Mouse (Mus musculus) pancreas, adult 10 weeks (tissue): ENCODE data around the gene Mapk8ip2. TPM values are rescaled to one million over a fixed set of nuclear protein-coding genes. Genes with fewer than 3 reads are reported as not detected.

Experiments used
- polyA plus RNA-seq: library from polyadenylated mRNA; stranded (reverse); fragments of 350-450 nt; fragmentation: Illumina TruSeq; extraction: RNeasy Lipid Tissue Mini Kit (QIAGEN cat#74804); gene quantifications from one replicate; pipeline ENCODE4 v1.2.3, GENCODE M21; 2015; ENCODE audit warnings: low read depth, low replicate concordance; ENCODE audit not compliant: insufficient read depth

The Mapk8ip2 gene
- 3.7 TPM for polyA plus RNA-seq

DNA sequence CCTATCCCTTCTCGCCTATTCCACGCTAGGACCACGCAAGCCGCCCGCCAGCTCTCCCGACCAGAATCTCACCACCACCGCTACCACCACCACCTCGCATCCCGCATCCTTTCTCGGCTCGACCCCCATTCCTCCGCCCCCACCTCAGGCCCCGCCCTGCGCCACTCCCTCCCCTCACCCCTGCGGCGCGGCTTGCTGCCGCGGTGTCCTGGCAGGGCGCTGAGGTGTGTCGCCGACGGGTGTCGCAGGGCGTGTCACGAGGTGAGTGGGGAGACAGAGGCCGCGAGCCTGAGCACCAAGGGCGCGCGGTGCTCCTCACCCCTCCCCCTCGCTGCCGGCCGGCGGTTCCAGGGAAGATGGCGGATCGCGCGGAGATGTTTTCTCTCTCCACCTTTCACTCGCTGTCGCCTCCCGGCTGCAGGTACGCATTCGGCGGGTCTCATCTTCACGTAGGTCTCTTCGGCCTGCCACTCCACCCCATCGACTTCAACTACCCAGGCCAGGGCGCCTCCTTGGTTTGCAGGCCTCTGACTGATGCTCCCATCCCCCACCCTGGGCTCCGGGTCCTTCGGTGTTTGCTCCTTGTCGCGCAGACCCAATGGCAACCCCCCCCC, at the start of gene Mapk8ip2:
Gene Mapk8ip2 (plus strand): TSS at position 49 of the 614 bp plus-strand sequence.

DNA sequence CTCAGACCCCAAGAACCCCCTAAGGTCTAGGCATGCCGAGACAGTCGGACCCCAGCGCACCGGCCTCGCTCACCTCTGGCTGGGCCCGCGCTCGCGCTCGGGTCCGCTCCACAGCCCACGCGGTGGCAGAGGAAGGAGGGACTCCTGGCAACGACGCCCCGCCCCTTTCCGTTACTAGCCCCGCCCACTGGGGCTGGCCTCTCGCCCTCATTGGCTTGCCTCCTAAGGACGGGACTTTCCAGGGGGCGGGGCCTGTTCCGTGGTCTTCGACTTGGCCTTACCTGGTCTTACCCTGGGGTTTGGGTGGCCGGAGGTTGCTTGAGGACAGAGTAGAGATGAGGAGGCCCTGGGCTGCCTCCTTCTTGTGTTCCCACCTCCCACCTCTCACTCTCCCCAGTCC, 43.6 kb upstream of the Mapk8ip2 start, which contains the start of gene Syce3:
Gene Syce3 (minus strand): TSS at position 386 of the 400 bp plus-strand sequence.

DNA sequence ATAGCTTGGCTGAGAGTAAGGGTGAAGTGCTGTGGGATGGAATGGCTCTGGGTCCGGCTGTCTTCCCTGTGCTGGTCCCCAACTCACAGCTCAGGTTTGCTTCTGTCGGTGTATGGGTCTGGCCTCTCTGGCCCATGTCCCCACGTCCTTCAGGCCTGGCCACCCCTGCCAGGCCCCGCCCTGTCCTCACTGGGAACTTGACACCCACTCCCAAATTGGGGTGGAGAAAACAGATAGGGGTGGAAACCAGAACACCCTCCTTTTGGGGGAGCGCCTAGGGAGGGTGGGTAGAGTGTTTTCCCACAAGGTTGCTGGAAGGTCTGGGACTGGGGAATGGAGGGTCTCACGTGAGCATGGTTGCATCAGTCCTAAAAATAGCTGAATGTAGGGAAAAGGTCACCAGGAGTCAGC, 28.0 kb upstream of the Mapk8ip2 start, which contains the start of gene Cpt1b:
Gene Cpt1b (minus strand): TSS at position 153 of the 411 bp plus-strand sequence.

GRCm38 (mm10) chr15:89429352-89430221, 24.1 kb upstream of the Mapk8ip2 start, which contains the start of the genes C730034F03Rik, Gm44502 and Chkb:
Gene C730034F03Rik (plus strand): TSS chr15:89429589.
Gene Gm44502 (minus strand): TSS chr15:89429696.
Gene Chkb (minus strand): TSS chr15:89429908.

DNA sequence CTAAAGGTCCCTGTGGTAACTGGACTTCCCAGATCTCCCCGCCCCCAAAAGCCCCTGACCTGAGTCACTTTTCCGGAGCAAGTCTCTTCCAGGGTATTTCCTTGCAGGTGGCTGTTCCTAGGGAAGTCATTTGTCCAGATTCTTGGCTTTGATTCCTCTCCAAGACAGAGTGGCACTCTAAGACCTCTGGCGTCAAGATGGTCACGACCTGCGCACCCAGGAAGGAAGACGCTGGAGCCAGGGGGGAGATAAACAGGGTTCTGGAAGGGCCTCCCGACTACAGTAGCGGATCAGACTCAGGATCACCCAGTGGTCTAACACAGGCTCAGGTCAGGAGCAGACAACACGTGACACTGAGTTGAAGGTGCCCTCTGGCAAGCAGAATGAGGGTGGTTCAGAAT, 23.4 kb downstream of the Mapk8ip2 start, which contains the start of gene Arsa:
Gene Arsa (minus strand): TSS at position 335 of the 401 bp plus-strand sequence.

GRCm38 (mm10) chr15:89498961-89499688, 45.4 kb downstream of the Mapk8ip2 start, which contains the start of gene Shank3:
Gene Shank3 (plus strand): TSS chr15:89499623.

Other genes starting within 250 kb of the Mapk8ip2 start
- gene Ppp6r2, start 242.4 kb upstream of the Mapk8ip2 start, polyA plus RNA-seq, result 9.9 TPM
- 60.0 TPM for gene Sbf1, start 138.6 kb upstream of the Mapk8ip2 start, polyA plus RNA-seq
- gene Adm2, start 131.2 kb upstream of the Mapk8ip2 start, polyA plus RNA-seq, result 5.9 TPM
- gene Miox, start 119.5 kb upstream of the Mapk8ip2 start, polyA plus RNA-seq, result 1.4 TPM
- gene Lmf2, start 98.3 kb upstream of the Mapk8ip2 start, polyA plus RNA-seq, result 18.2 TPM
- gene Ncaph2, start 98.2 kb upstream of the Mapk8ip2 start, polyA plus RNA-seq, result 17.1 TPM
- 2.7 TPM for gene Sco2, start 80.1 kb upstream of the Mapk8ip2 start, polyA plus RNA-seq
- gene Tymp, start 76.9 kb upstream of the Mapk8ip2 start, polyA plus RNA-seq, result not detected
- 1.9 TPM for gene Odf3b, start 74.6 kb upstream of the Mapk8ip2 start, polyA plus RNA-seq
- gene Klhdc7b, start 69.0 kb upstream of the Mapk8ip2 start, polyA plus RNA-seq, result not detected
- gene Syce3, start 43.4 kb upstream of the Mapk8ip2 start, polyA plus RNA-seq, result not detected
- 2.1 TPM for gene Cpt1b, start 28.1 kb upstream of the Mapk8ip2 start, polyA plus RNA-seq
- gene C730034F03Rik, start 24.3 kb upstream of the Mapk8ip2 start, polyA plus RNA-seq, result not detected
- gene Gm44502, start 24.2 kb upstream of the Mapk8ip2 start, polyA plus RNA-seq, result 0.54 TPM
- 86.9 TPM for gene Chkb, start 24.0 kb upstream of the Mapk8ip2 start, polyA plus RNA-seq
- 11.7 TPM for gene Arsa, start 23.5 kb downstream of the Mapk8ip2 start, polyA plus RNA-seq
- gene Shank3, start 45.7 kb downstream of the Mapk8ip2 start, polyA plus RNA-seq, result 11.1 TPM
- gene Acr, start 114.4 kb downstream of the Mapk8ip2 start, polyA plus RNA-seq, result not detected
- 11.6 TPM for gene Rabl2, start 138.0 kb downstream of the Mapk8ip2 start, polyA plus RNA-seq